Mouse (Mus musculus) ES-E14 (cell line): ENCODE measurements around the gene Gm44965. TPM values are rescaled to one million over a fixed set of nuclear protein-coding genes. Genes with fewer than 3 reads are reported as not detected.

Experiments
- DNase-seq: peaks from one replicate; pipeline ENCODE4 v3.0.0-alpha.2; 2013; ENCODE audit warnings: low read depth, low spot score
- H3K27ac ChIP-seq: 2 replicates; pipeline ENCODE4 v1.5.1; 2012; ENCODE audit warnings: low read depth, mild to moderate bottlenecking, low read length, moderate library complexity, mixed read lengths; ENCODE audit not compliant: poor library complexity, insufficient read depth, severe bottlenecking
- H3K36me3 ChIP-seq: 2 replicates; pipeline ENCODE4 v1.6.1; 2012; ENCODE audit warnings: mild to moderate bottlenecking, low read length, moderate library complexity, mixed read lengths; ENCODE audit not compliant: control insufficient read depth, poor library complexity, insufficient read depth, severe bottlenecking
- H3K4me1 ChIP-seq, 2 experiments: fragments of 150-350 bp in 1 of 2; sonication (generic) in 1 of 2; 2 replicates each; pipeline ENCODE4 v1.6.1; 2012; ENCODE audit warnings: low read length in 2 of 2, mild to moderate bottlenecking in 1 of 2, mixed read lengths in 1 of 2; ENCODE audit not compliant: control insufficient read depth in 2 of 2, insufficient read depth in 2 of 2, poor library complexity in 1 of 2
- H3K4me3 ChIP-seq, 2 experiments: fragments of 150-350 bp in 1 of 2; sonication (generic) in 1 of 2; 2 replicates each; pipeline ENCODE4 v1.5.1; 2012; ENCODE audit warnings: low read length in 2 of 2, low read depth in 1 of 2, mild to moderate bottlenecking in 1 of 2, mixed read lengths in 1 of 2; ENCODE audit not compliant: insufficient read depth in 1 of 2, poor library complexity in 1 of 2, severe bottlenecking in 1 of 2
- H3K9ac ChIP-seq: 2 replicates; pipeline ENCODE4 v1.6.1; 2012; ENCODE audit warnings: low read depth, mild to moderate bottlenecking, low read length, mixed read lengths; ENCODE audit not compliant: poor library complexity, insufficient read depth, severe bottlenecking
- H3K9me3 ChIP-seq: fragments of 150-350 bp; sonication (generic); 2 replicates; pipeline ENCODE4 v1.6.1; 2012; ENCODE audit warnings: low read depth, mild to moderate bottlenecking, low read length; ENCODE audit not compliant: control insufficient read depth, insufficient read depth
- CHD2 ChIP-seq: IDR thresholded peaks from 2 replicates; pipeline ENCODE4 v1.6.1; 2014; ENCODE audit warnings: mild to moderate bottlenecking, low read depth, low read length, inconsistent platforms
- HCFC1 ChIP-seq: IDR thresholded peaks from 2 replicates; pipeline ENCODE4 v1.6.1; 2012; ENCODE audit warnings: low read length, inconsistent platforms, borderline replicate concordance; ENCODE audit not compliant: insufficient read depth
- MAFK ChIP-seq: IDR thresholded peaks from 2 replicates; pipeline ENCODE4 v1.6.1; 2014; ENCODE audit warnings: mild to moderate bottlenecking, low read depth, low read length, inconsistent platforms; ENCODE audit not compliant: insufficient read depth
- ZC3H11A ChIP-seq: IDR thresholded peaks from 2 replicates; pipeline ENCODE4 v1.6.1; 2012; ENCODE audit warnings: low read depth, mild to moderate bottlenecking, inconsistent platforms, low read length, borderline replicate concordance
- ZNF384 ChIP-seq: IDR thresholded peaks from 2 replicates; pipeline ENCODE4 v1.6.1; 2012; ENCODE audit warnings: low read depth, low read length, inconsistent platforms
- in situ Hi-C, 2 experiments: fragments of 600-800 bp; cut with MboI; formaldehyde crosslinking; loops; one replicate each; pipeline ENCODE4 v1.15.1; 2025; ENCODE audit warnings: low sequenced_read_pairs in 2 of 2, inconsistent platforms in 1 of 2; ENCODE audit not compliant: unreplicated experiment in 2 of 2
- total RNA-seq: library from RNA; depleted of rRNA; stranded (reverse); fragments of 300-350 nt; gene quantifications from 2 replicates; pipeline ENCODE4 v1.2.3, GENCODE M21; 2012

The Gm44965 gene
- total RNA-seq, 1 experiment: not detected

GRCm38 (mm10) chr6:48600594-48600993 lies 6.9 kb downstream of the Gm44965 start:
- no peak for TF ChIP-seq MAFK
- TF ChIP-seq ZC3H11A: no peak
- no peak for TF ChIP-seq ZNF384
- no peak for TF ChIP-seq HCFC1
- no peak for TF ChIP-seq CHD2
- Histone ChIP-seq H3K27ac (no peak overlapping the region), H3K36me3 (peaks cover 14% of the 10 kb centered on the region; the same call in 1 of the 2 replicates), H3K4me1 (peaks cover 0 to 5% of the 10 kb centered on the region in 2 experiments; a peak in 1 of 4 replicates), H3K9ac (no peak overlapping the region), H3K4me3 (no peak overlapping the region), H3K9me3 (no peaks in the 10 kb centered on the region)
- DNase-seq: no peak
- in situ Hi-C loops: no loop called here

GRCm38 (mm10) chr6:48601271-48602079 lies 7.7 kb downstream of the Gm44965 start, which contains the start of gene Zfp775:
Gene Zfp775, plus strand, starts transcription at chr6:48602063.
- in situ Hi-C loops: no loop called here
- Histone ChIP-seq H3K36me3 (peaks cover 9% of the 10 kb centered on the region; the same call in 1 of the 2 replicates), H3K4me1 (peaks cover 0 to 5% of the 10 kb centered on the region in 2 experiments; a peak in 1 of 4 replicates), H3K4me3 (peak within 1 kb of the TSS; percentile 68 to 75), H3K9ac (peak within 1 kb of the TSS; percentile 71), H3K9me3 (no peaks in the 10 kb centered on the region), H3K27ac (no peak within 1 kb of the TSS)
- peak; percentile 61; the same call in 1 of the 2 replicates for TF ChIP-seq CHD2
- TF ChIP-seq HCFC1: no peak
- DNase-seq: peak; percentile 77

- DNase-seq: no peak
- no peak overlapping the region for H3K27ac ChIP-seq
- peaks cover 6% of the 10 kb centered on the region; the same call in 1 of the 2 replicates for H3K36me3 ChIP-seq
- no peaks in the 10 kb centered on the region for H3K9me3 ChIP-seq
- peak overlapping the region; percentile 68 to 75 for H3K4me3 ChIP-seq
- no peak for TF ChIP-seq CHD2
- TF ChIP-seq ZC3H11A: no peak
- no peak for TF ChIP-seq MAFK
- TF ChIP-seq ZNF384: no peak
- no peak for TF ChIP-seq HCFC1
- in situ Hi-C loops: no loop called here
- H3K4me1 ChIP-seq: peaks cover 0 to 2% of the 10 kb centered on the region in 2 experiments; a peak in 1 of 4 replicates
- H3K9ac ChIP-seq: peak overlapping the region; percentile 66
Measured at GRCm38 (mm10) chr6:48602080-48602741, 8.5 kb downstream of the Gm44965 start.

GRCm38 (mm10) chr6:48608124-48608523 lies 14.4 kb downstream of the Gm44965 start:
- no peak for DNase-seq
- H3K27ac ChIP-seq: no peak overlapping the region
- in situ Hi-C loops: no loop called here
- H3K4me1 ChIP-seq: peaks cover 0 to 5% of the 10 kb centered on the region in 2 experiments; a peak in 1 of 4 replicates
- H3K36me3 ChIP-seq: no peaks in the 10 kb centered on the region
- no peak overlapping the region for H3K4me3 ChIP-seq
- no peak for TF ChIP-seq MAFK
- no peak for TF ChIP-seq CHD2
- TF ChIP-seq ZC3H11A: no peak
- no peak for TF ChIP-seq ZNF384
- TF ChIP-seq HCFC1: no peak
- no peak overlapping the region for H3K9ac ChIP-seq
- no peaks in the 10 kb centered on the region for H3K9me3 ChIP-seq
